Mouse (Mus musculus) adrenal gland (tissue): ENCODE data around the gene Mlana.

ENCODE experiments used
- intact Hi-C: fragments of 180-260 bp; cut with DNase I; formaldehyde crosslinking; loops from one replicate; pipeline ENCODE4 v1.15.1; 2025
- long read RNA-seq, 2 experiments: library from polyadenylated mRNA; unstranded; transcript quantifications; one replicate each; pipeline ENCODE4 v2.0.0; 2020; ENCODE audit warnings: borderline replicate concordance in 1 of 2; ENCODE audit not compliant: insufficient replicate concordance in 1 of 2

Gene Mlana
- long read RNA-seq, experiment 1, partial matches to known transcripts = 0 of 1 reads
- long read RNA-seq, experiment 1, other reads (novel, unspliced or antisense) = 1 of 1 reads
- long read RNA-seq, experiment 2 = 0 reads

GRCm38 (mm10) chr19:29697245-29697874, at the start of gene Mlana:
Gene Mlana (plus strand): TSS chr19:29697824.
- intact Hi-C loops = no loop called here

GRCm38 (mm10) chr19:29648550-29648914, 49.1 kb upstream of the Mlana start:
- intact Hi-C loops = no loop called here

GRCm38 (mm10) chr19:29649683-29650082, 47.9 kb upstream of the Mlana start:
- intact Hi-C loops = no loop called here

- intact Hi-C loops = no loop called here
Measured at GRCm38 (mm10) chr19:29653768-29654265, 43.8 kb upstream of the Mlana start.

GRCm38 (mm10) chr19:29655148-29655547, 42.5 kb upstream of the Mlana start:
- intact Hi-C loops = no loop called here

GRCm38 (mm10) chr19:29656029-29656428, 41.6 kb upstream of the Mlana start:
- intact Hi-C loops = no loop called here

GRCm38 (mm10) chr19:29656620-29657019, 41.0 kb upstream of the Mlana start:
- intact Hi-C loops = no loop called here

DNA sequence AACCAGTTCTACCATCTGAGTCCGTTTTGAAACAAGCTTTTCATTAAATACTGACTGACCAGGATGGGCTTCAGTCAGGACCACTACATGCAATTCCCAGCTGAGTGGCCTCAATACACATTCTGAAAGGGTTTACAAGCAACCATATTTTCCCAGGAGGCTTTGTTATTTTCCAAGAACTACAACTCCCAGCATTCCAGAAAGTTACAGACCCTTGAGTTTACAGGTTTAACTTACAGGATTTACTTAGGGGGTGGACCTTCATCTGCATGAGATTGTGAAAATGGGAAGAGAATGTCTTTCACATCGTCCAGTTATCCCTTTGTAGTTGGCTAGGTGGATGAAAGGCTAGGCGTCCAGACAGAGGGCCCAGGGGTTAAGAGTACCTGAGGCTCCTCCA, 40.6 kb upstream of the Mlana start:
- intact Hi-C loops = no loop called here

DNA sequence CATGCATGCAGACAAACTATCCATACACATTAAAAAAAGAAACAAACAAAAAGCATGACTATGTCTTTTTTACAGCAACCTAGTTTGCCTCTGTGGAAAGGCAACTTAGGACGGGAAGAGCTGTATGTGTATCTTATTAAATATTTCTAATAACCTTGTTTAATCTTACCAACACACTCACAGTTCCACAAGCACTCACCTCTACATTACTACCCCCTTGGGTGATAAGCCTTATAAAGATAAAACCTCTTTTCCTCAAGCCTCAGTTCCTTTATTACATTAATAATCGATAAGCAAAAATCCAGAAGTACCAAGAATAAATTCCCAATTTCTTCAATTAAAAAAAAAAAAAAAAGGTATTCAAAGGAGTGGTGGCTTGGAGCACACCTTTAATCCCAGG, 40.1 kb upstream of the Mlana start:
- intact Hi-C loops = no loop called here

DNA sequence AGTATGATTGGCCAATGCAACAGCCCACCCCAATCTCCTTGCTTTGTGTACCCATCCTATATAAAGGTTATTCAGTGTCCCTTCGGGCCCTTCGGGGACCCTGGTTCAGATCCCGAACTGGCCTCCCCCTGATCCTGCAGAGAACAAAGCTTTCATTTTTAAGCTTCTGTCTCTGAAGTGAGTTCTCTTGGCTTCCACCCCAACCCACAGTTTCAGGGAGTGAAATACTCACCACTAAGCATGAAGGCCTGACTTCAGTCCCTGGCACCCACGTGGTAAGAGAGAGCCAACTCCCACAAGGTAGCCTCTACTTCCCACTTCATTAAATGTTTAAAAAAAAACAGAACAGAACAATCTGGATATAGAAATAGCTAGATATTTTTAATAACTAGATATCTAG, 38.8 kb upstream of the Mlana start:
- intact Hi-C loops = no loop called here

DNA sequence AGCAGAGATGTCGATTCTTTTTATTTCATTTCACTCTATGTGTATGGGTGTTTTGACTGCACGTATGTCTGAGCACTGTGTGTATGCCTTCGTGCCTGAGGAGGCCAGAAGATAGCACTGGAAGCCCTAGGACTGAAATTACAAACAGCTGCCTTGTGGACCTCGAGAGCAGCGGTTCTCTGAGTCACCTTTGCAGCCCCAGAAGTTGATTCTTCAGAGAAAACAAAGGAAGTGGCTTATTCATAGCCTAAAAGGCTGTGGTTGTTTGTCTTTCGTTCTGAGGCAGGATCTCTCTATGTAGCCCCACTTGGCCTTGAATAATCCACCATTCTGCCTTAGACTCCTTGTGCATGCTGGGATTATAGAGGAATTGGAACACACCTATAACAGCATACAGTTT, 37.9 kb upstream of the Mlana start:
- intact Hi-C loops = no loop called here

DNA sequence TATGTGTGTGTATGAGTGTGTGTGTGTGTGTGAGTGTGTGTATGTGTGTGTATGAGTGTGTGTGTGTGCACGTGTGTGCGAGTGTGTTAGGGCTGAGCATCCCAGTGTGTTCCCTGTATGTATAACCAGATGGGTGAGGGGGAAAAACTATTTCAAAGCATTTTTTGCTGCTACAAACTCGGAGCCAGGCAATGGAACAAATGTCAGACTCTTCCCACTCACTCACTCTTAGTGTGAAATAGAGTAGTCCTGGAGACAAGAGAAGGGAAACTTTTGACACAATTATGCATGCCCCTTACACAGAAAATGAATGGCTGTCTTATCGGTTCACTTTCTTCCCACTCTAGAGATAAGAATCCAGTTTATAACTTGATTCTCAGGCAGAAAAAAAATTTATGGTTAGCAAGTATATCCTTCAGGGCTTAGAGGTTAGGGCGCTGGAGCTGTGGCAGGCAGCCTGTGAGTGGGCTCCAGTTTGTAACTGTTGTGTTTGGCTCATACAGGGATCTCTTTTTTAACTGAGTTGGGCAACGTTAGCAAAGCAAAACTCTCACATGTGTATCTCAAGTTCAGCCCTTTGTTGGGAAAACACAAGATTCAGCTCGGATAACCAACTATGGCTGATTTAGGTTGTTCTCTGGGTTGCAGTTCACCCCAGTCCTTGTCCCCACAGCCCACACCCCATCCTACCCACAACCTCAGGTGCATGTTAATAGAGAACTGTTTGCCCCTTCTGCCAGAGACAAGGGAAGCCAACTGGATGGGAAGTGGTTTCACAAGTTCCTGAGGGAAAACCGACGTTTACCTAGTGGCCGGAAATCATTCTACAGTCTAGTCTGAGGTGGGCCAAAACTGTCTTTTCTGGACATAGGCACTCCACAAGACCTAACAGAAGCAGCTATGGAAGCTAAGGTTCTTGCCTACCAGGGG, 36.5 kb upstream of the Mlana start:
- intact Hi-C loops = no loop called here

DNA sequence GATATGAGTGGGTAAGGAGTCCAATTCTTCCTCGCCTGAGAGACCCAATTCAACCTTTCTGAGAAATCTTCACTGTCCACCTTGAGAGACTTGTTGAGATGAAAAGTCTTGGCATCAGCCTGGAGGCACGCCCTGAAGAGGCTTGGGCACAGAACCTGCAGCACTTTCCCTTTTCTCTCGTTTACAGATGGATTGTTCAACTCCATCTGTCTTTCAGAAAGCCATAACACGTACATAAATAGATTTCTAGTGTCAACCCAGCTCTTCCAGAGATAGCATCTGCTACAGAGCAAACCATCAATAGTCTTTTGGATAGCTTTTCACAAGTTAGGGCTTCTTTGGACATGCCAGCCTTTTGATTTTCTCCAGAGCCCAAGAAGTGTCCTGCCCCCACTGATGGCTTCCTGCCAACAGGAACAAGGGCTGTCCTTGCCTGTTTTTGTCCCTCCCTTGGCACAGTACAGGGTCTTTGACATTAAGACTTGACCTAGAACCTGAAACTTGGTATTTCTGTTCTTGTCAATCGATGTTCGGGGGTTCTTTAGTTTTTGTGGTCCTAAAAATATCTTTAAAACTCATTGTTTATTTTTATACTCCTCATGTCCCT, 35.5 kb upstream of the Mlana start:
- intact Hi-C loops = no loop called here

DNA sequence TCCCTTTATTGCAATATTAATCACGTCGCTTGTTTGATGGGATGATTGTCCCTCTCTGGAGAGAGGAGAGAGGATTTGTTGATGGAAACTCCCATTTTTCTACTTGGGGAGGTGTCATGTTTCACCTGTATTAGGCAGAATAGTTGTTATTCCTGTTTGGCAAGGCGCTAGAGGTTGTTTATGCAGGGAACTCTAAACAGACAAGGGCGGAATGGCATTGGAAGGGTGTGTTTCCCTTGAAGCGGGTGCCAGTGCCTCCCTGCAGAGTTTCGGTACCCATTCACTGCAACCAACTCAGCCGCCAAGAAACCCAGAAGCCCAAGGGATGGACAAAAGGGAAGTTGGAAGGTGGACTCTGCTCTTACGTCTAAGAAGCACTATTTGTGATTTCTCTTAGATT, 33.8 kb upstream of the Mlana start:
- intact Hi-C loops = no loop called here

- intact Hi-C loops = no loop called here
Measured at GRCm38 (mm10) chr19:29664934-29665333, 32.7 kb upstream of the Mlana start.

DNA sequence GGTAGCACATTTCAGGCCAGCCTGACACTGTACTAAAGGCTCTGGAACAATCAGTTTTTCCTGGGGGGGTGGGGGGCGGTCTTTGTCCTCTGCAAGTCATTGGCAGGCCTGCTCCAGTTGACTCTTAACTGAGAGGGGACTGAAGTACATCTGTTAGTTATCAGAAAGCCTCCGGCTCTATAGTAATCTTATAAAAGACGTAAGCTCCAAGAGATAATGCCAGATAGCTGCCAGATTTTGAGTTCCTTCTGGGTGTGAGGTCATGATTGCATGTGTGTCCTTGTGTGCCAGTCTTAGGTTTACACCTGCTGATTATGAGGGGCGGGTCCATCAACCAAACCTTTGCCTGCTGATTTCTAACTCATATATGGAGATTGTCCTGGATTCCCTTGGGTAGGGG, 31.5 kb upstream of the Mlana start:
- intact Hi-C loops = no loop called here

- intact Hi-C loops = no loop called here
Measured at GRCm38 (mm10) chr19:29666965-29667594, 30.5 kb upstream of the Mlana start.

DNA sequence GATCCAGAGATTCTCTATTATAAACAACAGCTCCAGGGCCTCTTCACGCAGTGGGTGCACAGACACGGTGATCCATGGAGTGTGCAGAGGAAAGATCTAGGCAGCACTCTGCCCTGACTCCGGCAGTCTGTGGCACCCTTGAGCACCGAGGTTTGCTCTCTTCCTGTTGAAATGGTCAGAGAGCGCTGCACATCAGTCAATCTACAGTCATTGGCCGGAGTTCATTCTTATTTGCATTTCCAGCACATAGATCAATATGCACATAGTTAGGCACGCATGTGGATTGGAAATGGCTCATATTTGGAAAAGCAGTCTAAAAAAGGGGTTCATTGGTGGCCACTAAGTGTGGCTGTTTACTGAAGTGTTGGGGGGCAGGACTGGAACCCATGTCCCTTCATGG, 29.5 kb upstream of the Mlana start:
- intact Hi-C loops = no loop called here

DNA sequence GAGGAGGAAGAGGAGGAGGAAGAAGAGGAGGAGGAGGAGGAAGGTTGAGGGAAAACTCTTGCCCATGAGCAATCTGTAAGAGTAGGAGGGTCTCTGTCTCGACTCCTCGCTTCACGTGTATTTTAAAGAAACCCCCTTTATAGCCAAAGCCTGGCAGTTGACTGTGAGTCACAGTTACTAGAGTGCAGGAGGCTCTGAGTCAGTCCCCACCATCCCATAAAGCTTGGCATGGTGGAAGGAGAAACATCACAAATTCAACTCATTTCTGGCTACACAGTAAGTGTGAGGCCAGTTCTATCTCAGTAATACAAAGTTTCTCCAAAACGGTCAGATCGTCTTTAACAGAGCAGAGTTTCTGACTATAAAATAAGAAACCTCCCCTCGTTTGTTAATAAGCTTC, 27.4 kb upstream of the Mlana start:
- intact Hi-C loops = no loop called here

DNA sequence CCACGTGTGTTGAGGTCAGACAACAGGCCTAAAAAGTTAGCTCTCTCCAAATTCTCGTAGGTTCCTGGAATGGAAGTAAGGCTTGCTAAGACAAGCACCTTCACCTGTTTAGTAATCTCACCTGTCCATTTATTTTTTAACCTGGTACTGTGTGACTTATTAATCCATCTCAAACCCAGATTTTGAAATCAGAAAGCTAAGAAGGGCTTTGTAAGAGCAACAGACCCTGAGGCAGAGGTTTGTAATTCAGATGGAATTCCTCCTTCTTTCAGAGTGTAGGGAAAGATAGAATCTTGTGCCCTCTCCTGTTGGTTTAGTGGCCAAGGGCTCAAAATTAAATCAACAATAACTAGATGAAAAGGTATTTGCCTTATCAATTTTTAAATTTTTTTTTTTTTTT, 26.5 kb upstream of the Mlana start:
- intact Hi-C loops = no loop called here

GRCm38 (mm10) chr19:29672660-29673059, 25.0 kb upstream of the Mlana start:
- intact Hi-C loops = no loop called here

GRCm38 (mm10) chr19:29674946-29675345, 22.7 kb upstream of the Mlana start:
- intact Hi-C loops = no loop called here
